Mouse (Mus musculus) cerebellum, adult 2 months (tissue): ENCODE data around the gene Ccdc81.

Experiments used
- CTCF ChIP-seq: fragments of 200-500 bp; IDR thresholded peaks from 2 replicates; pipeline ENCODE4 v1.5.1; 2011; ENCODE audit warnings: low read depth, mild to moderate bottlenecking, control low read depth, low read length, moderate library complexity, borderline replicate concordance; ENCODE audit not compliant: insufficient read depth
- POLR2A ChIP-seq: fragments of 200-500 bp; IDR thresholded peaks from 2 replicates; pipeline ENCODE4 v1.6.1; 2011; ENCODE audit warnings: low read length, control low read depth, borderline replicate concordance; ENCODE audit not compliant: insufficient read depth

DNA sequence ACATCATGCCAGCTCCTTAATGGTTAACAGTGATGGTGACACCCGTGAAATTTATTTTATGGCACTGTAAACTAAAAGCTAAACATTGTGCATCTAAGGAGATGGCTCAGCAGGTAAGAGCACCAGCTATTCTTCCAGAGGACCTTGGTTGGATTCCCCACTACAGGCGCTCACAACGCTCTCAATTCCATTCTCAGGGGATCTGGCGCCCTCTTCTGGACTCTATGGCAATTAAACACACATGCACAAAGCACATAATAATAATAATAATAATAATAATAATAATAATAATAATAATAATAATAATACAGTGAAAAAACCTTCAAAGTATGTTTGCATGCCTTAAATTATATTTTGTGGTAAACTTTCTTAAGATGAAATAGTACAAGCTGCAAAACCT, 11.6 kb downstream of the Ccdc81 start:
- no peak for TF ChIP-seq POLR2A
- no peak for TF ChIP-seq CTCF
